Mouse (Mus musculus): ENCODE data around the gene H13.
A peak's percentile ranks its signal among the peaks of the same experiment; 100 is the strongest.

Gene H13

DNA sequence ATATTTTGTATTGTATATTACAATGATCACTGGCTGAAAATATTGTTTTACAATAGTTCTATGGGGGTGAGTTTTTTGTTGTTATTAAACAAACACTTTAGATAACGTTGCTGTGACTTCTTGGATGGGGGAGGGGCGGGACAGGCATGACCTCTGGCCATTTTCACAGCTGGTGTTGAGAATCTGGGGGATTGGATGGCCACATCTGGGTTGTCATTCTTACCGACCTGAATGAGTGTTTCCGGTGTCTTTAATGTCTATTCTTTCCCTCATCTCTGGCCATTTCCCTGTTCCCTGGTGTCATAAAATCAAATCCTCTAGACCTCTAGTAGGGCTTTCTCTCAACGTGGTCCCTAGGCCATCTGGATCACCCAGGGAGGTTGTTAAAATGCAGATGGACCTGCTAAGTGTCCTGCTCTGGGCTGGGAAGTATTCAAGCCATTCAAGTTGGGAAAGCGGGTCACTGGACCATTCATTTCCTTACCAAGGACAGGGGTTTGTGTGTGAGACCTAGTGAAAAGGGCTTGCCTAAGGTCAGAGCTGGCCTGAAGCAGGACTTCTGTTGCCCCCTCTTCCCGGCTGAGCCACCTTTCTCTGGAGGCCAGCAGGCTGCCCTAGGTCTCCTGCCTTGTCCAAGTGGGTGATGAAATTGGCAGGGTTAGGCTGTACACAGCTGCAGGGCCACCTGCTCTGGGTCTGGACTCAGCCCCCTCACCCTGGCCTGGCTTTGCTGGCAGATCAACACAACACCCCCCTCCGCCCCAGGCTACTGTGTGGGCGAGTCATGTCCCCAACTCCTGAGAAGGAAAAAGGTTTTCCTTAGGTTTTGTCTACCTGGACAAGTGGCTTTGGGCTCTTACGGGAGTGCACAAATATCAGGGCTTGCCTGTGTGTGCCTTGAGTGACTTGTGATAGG is 68.3 kb downstream of the H13 start:
- no peak for DNase-seq

GRCm38 (mm10) chr2:152738341-152738740 is 69.1 kb downstream of the H13 start:
- DNase-seq = no peak

- peak; percentile 38 for DNase-seq
Observed at GRCm38 (mm10) chr2:152739031-152739841, 70.0 kb downstream of the H13 start.

- DNase-seq = no peak
Observed at GRCm38 (mm10) chr2:152739842-152740260, 70.6 kb downstream of the H13 start.

- no peak for DNase-seq
Observed at GRCm38 (mm10) chr2:152740490-152740889, 71.2 kb downstream of the H13 start.

GRCm38 (mm10) chr2:152741153-152742041 is 72.1 kb downstream of the H13 start:
- no peak for DNase-seq

DNA sequence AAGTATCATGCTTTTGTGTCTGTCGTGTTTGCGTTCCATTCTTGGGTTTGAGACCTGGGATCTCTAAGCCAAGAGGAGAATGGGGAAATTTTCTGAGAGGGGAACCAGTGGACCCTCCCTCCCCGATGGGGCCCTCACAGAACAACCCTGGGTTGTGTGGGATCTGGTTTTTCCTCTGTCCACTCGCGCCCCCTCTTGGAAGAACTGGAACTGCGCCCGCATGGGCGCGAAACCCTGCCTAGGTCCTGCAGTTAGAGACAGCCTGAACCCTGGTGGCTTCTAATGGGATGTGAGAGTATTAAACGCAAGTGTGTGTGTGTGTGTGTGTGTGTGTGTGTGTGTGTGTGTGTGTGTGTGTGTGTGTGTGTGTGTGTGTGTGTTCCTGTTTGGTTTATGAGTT is 73.2 kb downstream of the H13 start:
- no peak for DNase-seq

GRCm38 (mm10) chr2:152753944-152754711 is 84.9 kb downstream of the H13 start, which contains the start of gene Cox4i2:
TSS of gene Cox4i2 (plus strand) at chr2:152754173.
- DNase-seq = no peak

DNA sequence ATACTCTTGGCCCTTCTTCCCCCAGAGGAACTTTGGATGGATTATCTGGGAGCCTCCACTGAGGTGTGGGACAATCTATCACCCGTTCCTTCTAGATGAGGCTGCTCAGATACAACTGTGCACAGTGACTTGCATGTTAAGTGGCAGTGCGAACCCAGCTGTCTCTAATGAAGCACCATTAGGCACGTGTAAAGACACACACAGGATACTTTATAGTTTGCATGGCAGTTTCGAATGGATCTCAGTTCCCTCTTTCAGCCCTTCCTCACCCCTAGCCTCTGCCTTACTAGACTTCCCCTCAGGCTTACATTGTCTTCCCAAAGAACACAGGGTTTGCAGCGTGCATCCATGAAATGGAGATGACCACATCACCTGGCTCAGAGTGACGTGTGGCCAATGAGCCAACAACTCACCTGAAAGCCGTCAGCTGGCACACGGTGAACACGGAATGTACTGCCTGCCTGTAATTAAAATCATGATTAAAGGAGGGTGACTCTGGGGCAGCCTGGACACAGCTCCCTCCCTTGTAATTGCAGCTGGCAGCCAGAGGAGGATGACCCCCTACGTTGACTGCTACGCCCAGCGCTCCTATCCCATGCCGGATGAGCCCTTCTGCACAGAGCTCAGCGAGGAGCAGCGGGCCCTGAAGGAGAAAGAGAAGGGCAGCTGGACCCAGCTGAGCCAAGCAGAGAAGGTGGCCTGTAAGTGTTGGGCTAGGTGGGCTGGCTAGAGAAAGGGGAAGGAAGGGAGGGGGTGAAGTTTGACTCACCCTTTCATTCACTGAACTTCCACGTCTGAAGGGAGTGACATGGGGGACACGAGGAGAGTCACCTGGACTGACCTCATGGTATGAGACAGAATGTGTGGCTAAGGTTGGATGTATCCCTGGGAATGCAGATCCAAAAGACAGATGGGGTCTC is 87.5 kb downstream of the H13 start:
- no peak for DNase-seq

DNA sequence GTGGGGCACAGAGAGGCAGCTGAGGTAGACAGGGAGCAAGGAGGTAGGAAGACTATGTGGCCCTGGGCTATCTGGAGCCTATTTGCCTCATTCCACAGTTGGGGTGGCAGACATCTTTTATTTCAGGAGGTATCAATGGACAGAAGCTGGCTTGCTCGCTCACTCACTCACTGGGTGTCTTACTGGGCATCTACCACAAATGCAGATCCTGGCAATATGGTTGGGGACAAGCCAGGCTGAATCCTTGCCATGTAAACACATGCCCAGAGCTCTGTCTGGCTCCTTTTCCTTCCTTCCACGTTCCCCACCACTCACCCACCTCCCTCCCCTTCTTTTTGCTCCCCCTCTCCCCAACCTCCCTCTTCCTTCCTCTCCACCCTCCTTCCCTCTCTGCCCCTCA is 88.2 kb downstream of the H13 start:
- peak; percentile 75 for DNase-seq

Measured in cerebellum, adult 9-11 months (tissue).